Mouse (Mus musculus) NIH3T3 (cell line): Measurements from ENCODE around the gene C130060K24Rik.

Source experiments
- DNase-seq: peaks from one replicate; pipeline ENCODE4 v3.0.0-alpha.2; 2012; ENCODE audit warnings: low read depth

The C130060K24Rik gene

DNA sequence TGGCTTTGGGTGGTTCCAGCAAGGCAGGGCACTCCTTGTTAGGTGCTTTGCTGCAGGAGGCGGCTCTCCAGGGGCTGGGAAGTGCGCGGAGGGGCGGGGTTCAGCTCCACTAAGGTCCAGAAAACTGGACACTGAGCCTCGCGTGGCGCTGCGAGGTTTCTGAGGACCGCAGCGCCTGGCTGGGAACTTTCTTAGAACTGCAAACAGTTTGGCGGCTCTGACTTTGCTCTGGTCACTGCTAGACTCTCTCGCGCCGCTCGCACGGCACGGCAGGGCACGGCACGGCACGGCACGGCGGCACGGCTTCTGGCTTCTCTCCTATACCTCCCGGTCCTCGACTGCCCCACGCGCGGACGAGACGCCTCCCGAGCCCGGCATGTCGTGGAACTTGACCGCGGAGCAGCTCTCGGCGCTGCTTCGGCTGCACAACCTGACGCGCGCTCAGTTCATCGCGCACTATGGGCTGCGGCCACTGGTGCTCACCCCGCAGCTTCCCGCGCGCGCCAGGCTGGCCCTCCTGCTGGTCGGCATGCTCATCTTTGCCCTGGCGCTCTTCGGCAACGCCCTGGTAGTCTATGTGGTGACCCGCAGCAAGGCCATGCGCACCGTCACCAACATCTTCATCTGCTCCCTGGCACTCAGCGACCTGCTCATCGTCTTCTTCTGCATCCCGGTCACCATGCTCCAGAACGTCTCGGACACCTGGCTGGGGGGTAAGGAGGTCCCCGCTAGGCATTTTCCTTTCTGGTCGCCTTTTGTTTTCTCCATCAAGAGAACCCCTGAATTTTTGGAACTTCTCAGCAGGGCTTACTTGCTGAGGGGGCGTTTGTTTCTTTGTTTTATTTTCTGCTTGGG is at the start of gene C130060K24Rik:
Gene C130060K24Rik (plus strand): TSS at position 188 of the 855 bp plus-strand sequence.
- no peak for DNase-seq

DNA sequence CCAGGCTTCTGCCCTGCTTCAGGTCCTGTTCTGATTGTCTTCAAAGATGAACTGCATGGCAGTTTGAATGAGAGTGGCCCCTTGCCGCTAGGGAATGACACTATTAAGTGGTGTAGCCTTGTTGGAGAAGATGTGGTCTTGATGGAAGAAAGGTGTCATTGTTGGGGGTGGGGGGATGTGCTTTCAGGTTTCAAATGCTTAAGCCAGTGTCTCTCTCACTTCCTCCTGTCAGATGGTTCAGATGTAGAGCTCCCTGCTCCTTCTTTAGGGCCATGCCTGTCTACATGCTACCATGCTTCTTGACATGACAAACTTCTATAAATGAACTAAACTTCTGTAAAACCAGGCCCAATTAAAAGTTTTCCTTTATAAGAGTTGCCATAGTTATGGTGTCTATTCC is 46.7 kb upstream of the C130060K24Rik start:
- DNase-seq = no peak

DNA sequence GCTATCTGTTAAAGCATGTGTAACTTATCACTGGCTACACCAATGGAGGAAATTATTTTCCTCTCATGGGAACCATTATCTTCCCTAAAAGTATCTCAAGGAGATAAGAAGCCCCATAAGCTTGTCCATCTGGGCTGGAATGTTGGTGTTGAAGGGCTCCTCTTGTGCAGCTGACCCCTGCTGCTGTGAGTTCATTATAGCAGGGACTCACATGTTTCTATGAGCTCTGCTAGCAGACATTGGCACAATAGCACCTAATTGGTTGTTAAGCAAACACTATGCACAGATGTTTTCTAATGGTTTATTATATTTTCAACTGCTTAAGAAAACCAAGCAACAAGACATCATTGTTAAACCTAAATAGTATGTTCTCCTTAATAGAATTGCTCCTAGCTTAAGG is 41.5 kb upstream of the C130060K24Rik start:
- DNase-seq = no peak

DNA sequence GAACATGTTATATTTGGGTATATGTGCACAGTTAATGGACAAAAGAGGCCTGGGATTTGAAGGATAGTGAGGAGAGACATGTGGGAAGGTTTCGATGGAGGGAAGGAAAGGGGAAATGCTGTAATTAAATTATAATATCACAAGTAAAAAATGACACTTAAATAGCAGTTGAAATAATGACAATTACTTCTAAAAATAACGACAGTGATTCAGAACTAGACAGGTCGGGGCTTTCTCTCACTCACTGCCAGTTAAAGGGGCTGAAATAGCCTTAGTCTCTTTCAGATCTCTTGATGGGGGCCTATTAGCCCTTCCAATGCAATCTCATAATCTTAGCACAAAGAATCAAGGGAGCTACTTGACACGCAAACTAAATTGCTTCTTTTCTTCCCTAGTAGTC is 39.5 kb upstream of the C130060K24Rik start:
- no peak for DNase-seq

DNA sequence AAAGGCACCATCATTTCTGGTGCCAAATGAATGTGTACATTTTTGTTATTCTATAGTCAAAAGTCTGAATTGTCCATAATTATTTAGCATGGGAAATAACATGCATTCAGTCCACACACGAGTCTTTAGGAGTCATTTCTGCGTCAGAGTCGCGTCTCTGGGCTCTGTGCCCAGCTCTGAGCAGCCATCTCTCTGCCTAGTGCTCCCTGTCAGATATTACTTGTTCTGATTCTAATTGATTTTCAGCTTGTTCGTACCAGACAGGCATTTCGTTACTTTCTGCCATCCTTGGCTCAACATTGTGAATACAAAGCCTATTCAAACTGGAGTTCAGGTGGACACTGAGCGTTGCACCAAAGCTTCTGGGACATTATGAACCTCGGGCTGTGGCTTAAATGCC is 33.2 kb upstream of the C130060K24Rik start:
- no peak for DNase-seq

DNA sequence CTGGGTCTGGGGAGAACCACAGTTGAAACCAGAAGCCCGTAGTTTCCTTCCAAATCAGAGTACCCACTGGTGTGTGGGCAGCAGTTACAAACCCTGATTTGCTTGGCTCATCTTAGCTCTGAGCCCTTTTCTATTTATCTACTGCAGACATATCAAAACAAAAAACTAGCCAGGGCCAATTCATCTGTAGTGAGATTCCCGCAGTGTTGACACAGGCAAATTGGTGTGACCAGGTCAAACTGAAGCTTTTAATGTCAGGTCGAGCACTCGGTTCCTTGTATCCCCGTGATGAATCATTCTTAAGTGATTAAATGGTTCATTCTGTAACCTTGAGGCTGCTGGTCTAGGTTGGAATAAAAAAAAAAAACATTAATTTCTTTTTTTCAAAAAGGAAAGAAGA is 32.6 kb upstream of the C130060K24Rik start:
- no peak for DNase-seq

DNA sequence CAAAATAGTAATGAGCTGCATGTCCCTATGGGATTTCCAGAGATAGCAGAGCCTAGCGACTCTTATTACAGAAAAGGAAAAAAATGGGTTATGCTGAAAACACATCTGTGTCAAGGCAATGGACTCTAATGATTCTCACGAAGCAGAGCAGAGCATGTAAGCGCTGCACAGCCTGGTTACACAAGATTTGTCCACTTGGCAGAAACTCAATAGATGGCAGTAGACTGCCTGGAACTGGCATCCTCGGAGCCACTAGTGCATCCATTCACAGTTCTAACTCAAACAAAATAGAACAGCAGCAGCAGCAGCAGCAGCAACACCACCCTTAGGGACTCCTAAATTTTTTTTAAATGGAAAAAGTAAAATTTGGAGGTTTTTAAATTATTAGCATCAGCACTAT is 29.3 kb upstream of the C130060K24Rik start:
- no peak for DNase-seq

DNA sequence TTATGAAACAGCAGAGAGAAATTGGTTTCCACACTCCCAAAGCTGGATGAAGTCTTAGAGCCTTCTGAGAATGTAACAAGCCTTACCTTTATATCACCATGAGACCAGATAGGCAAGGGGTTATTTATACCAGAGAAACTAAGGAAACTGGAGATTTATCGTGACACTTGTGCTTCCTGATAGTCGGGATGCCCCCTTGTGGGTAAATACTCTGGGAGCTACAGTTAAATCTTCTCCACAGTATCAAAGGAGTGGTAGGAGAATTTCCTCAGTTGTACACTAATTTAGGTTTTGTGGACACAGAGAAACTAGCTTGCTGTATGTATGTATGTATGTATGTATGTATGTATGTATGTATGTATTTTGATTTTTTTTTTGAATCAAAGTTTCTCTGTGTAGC is 5.0 kb upstream of the C130060K24Rik start:
- no peak for DNase-seq

DNA sequence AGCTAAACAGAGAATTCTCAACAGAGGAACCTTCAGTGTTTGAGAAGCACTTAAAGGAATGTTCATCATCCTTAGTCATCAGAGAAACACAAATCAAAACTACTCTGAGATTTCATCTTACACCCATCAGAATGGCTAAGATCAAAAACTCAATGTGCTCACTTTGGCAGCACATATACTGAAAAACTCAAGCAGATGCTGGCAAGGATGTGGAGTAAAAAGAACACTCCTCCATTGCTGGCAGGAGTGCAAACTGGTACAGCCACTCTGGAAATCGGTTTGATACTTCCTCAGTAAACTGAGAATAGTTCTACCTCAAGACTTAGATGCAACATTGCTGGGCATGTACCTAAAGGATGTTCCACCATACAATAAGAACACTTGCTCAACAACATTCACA is 41.0 kb downstream of the C130060K24Rik start:
- no peak for DNase-seq

DNA sequence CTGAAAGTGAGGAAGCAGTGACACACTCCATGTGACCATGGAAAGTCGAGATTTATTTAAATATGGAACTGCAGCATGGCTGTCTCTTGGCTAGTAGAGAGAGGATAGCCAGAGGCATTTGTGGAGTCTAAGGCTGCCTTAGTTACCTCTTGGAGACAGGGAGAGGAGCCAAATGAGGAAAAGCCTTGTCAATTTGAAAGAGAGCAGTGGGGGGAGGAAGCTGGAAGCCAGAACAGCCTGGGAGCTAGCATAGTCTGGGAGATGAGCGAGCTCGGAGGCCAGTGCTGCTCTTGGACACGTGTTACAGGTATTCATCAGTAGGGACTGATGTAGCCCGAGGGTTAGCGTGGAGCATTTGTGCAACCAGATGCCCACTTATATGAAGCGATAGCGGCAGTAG is 46.2 kb downstream of the C130060K24Rik start:
- no peak for DNase-seq

DNA sequence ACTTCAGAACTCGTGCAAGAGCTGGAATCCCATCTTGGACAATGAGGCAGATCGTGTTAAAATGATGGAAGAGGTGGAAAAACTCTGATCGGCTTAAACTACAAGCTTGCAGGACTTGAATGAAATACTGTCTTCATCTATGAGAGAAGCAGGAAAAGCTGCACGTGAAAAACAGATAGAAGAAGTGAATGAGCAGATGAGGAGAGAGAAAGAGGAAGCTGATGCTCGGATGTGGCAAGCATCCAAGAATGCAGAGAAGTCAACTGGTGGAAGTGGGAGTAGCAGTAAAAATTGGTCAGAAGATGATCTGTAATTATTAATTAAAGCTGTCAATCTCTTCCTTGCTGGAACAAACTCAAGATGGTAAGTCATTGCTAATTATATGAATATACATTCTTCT is 52.3 kb downstream of the C130060K24Rik start:
- peak; percentile 2 for DNase-seq

DNA sequence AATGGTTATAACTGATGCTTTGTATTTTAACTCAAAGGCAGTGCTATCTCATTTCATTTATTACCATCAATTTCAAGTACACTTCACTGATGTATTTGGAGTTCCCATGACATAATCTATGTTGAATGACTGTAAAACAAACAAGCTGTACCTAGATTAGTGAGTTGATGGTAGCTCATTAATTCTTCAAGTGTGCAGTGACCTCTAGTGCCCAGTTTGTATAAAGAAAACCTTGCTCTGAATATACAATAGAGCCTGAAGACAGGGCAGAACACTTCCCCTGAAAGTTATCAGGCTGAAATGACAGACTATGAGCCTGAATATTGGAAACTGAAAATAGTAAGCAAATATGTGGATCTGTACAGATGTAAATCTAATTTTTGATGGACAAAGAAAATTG is 72.6 kb downstream of the C130060K24Rik start:
- peak; percentile 59 for DNase-seq

DNA sequence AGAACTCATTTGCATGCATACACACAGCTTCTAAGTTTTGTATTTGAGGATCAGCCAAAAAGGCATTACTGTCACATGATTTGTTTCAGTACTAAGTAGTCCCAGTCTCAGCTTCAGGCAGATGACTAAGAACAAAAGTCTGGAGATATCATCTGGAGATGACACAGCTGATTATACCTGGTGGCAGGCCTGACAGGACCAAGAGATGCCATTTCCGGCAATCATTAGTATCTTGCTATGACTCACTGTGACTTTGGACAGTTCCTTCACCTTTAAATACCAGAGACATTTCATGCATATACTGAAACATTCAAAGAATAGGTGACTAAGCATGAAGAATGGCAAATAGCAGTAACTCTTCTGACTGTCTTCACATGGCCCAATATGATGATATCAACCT is 84.4 kb downstream of the C130060K24Rik start:
- no peak for DNase-seq

DNA sequence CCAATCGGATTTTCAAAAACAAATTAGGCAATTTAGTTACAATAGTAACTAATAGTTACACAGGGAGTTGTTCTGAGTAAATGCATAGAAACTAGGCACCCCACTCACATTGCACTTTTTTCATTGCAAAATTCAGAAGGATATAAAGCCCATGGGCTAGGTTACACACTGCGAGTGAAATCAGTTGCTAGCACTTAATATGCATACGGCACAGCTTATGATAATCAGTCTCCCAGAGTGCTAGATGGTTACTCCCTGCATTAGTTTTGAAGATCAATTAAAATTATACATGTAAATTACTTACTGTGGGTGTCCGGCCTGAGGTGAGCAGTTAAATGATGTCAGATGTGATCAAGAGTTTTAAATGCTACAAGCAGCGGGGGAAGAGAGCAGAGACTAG is 89.4 kb downstream of the C130060K24Rik start:
- DNase-seq = no peak

DNA sequence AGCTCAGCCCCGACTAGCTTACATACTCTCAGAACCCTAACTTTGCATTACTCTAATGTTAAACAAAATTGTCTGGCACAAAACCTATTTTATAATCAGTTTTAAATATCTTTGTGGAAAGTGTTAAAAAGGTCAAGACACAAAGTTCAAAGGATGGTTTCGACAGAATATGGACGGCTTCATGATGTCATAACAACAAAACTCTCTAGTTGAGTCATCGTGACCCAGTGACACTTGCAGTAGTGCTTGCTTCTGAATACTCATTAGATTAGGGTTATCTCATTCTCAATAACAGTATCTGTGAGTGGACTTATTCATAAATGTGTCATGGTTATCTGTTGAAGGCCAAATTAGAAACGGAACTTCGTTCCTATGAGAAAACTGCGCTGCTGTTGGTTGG is 91.5 kb downstream of the C130060K24Rik start:
- no peak for DNase-seq

DNA sequence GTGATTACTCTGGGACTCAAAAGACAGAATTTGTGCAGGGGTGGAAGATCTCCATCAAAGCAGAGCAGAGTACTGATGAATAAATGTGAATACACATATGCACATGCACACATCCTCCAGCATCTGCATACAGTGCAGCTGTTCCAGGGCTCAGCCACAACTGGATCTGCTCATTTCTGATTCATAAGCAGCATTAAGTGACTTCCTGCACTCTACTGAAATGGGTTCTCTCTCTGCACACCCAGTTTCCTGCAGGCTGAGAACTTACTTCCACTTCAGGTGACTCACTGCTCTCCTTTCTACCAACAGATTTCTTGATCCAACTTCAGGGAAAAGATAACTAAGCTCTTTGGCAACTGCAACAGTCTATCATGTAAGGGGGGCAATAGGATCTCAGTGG is 117.9 kb downstream of the C130060K24Rik start:
- DNase-seq = no peak
